Mouse (Mus musculus): ENCODE results near the gene Tmem28.

The Tmem28 gene

GRCm38 (mm10) chrX:99820790-99821395 is at the start of gene Tmem28:
Tmem28 (plus strand) TSS chrX:99821021.
- no peak for DNase-seq (ENCODE audit: low read depth, low spot score)

GRCm38 (mm10) chrX:99780308-99780707 is 40.5 kb upstream of the Tmem28 start:
- no peak for DNase-seq (ENCODE audit: low read depth, low spot score)

- peak; percentile 31 for DNase-seq (ENCODE audit: low read depth, low spot score)
Measured at GRCm38 (mm10) chrX:99808375-99808774, 12.4 kb upstream of the Tmem28 start.

- DNase-seq (ENCODE audit: low read depth, low spot score) = peak; percentile 10
Measured at GRCm38 (mm10) chrX:99819395-99819935, 1.4 kb upstream of the Tmem28 start.

- DNase-seq (ENCODE audit: low read depth, low spot score) = no peak
Measured at GRCm38 (mm10) chrX:99819936-99820789, 658 bp upstream of the Tmem28 start.

GRCm38 (mm10) chrX:99842090-99842489 is 21.3 kb downstream of the Tmem28 start:
- DNase-seq (ENCODE audit: low read depth, low spot score) = no peak

- DNase-seq (ENCODE audit: low read depth, low spot score) = peak; percentile 32
Measured at GRCm38 (mm10) chrX:99853261-99853741, 32.5 kb downstream of the Tmem28 start.

GRCm38 (mm10) chrX:99853834-99854233 is 33.0 kb downstream of the Tmem28 start:
- DNase-seq (ENCODE audit: low read depth, low spot score) = no peak

- DNase-seq (ENCODE audit: low read depth, low spot score) = peak; percentile 1
Measured at GRCm38 (mm10) chrX:99872228-99872627, 51.4 kb downstream of the Tmem28 start.

- no peak for DNase-seq (ENCODE audit: low read depth, low spot score)
Measured at GRCm38 (mm10) chrX:99872632-99873201, 51.9 kb downstream of the Tmem28 start.

GRCm38 (mm10) chrX:99873259-99873919 is 52.6 kb downstream of the Tmem28 start:
- DNase-seq (ENCODE audit: low read depth, low spot score) = no peak

GRCm38 (mm10) chrX:99873920-99874296 is 53.1 kb downstream of the Tmem28 start:
- no peak for DNase-seq (ENCODE audit: low read depth, low spot score)

GRCm38 (mm10) chrX:99876781-99877180 is 56.0 kb downstream of the Tmem28 start:
- no peak for DNase-seq (ENCODE audit: low read depth, low spot score)

GRCm38 (mm10) chrX:99883396-99883795 is 62.6 kb downstream of the Tmem28 start:
- DNase-seq (ENCODE audit: low read depth, low spot score) = no peak

Measured in 3T3-L1 (cell line).